Mouse (Mus musculus) embryonic fibroblast, embryonic 13.5 days (primary cell): ENCODE data around the gene Tmem126a. TPM values are rescaled to one million over a fixed set of nuclear protein-coding genes. Genes with fewer than 3 reads are reported as not detected.

Experiments used
- H3K27ac ChIP-seq: 2 replicates; pipeline ENCODE4 v1.5.1; 2012; ENCODE audit warnings: low read length, control low read depth, inconsistent platforms; ENCODE audit not compliant: insufficient read depth
- H3K4me1 ChIP-seq: 2 replicates; pipeline ENCODE4 v1.6.1; 2011; ENCODE audit warnings: low read length; ENCODE audit not compliant: control insufficient read depth, insufficient read depth
- H3K4me3 ChIP-seq: 2 replicates; pipeline ENCODE4 v1.5.1; 2011; ENCODE audit warnings: mild to moderate bottlenecking, control low read depth, low read length; ENCODE audit not compliant: insufficient read depth
- CTCF ChIP-seq: IDR thresholded peaks from 2 replicates; pipeline ENCODE4 v1.5.1; 2011; ENCODE audit warnings: mild to moderate bottlenecking, control low read depth, low read length, moderate library complexity, borderline replicate concordance; ENCODE audit not compliant: insufficient read depth
- POLR2A ChIP-seq: IDR thresholded peaks from 2 replicates; pipeline ENCODE4 v1.6.1; 2011; ENCODE audit warnings: low read depth, mild to moderate bottlenecking, control low read depth, low read length, moderate library complexity
- polyA plus RNA-seq: library from polyadenylated mRNA; stranded (reverse); fragments of >200 nt; gene quantifications from 2 replicates; pipeline ENCODE4 v1.2.4, GENCODE M21; 2011; ENCODE audit warnings: low read depth; ENCODE audit not compliant: missing spikeins, insufficient read length

The Tmem126a gene
- polyA plus RNA-seq, 1 experiment: 79.9 TPM

DNA sequence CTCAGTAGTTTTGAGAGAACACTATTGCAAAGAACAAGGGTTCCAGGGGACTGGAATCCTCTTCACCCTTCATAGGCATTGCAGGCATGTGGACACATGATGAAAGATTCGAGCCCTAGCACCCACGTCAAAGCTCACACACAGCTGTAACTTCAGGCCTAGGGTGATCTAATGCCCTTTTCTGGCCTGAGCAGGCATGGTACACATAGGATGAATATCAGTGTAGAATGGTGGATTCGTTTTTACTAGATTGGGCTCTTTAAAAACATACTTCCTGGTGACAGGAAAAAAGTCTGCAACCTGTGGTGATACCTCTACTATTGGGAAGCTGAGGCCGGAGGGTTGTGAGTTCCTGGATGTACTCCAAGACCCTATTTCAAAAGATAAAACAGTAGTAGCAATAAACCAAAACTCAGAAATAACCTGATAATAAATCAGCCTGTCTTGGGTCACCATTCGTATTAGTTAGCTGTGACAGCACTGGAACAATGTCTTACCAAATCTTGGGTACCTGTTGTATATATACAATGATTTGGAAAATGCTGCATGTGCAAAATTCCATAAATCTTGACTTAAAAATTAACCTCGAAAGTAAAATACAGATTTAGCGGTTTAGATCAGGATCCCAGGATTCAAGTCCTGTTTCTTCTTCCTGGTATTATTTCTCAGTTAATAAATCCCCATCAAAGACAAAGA, 732 bp downstream of the Tmem126a start:
- Histone ChIP-seq H3K27ac (peak overlapping the region; percentile 97), H3K4me1 (no peaks in the 10 kb centered on the region; the same call in 1 of the 2 replicates), H3K4me3 (peak overlapping the region; percentile 94)
- TF ChIP-seq CTCF (no peak), POLR2A (peak; percentile 24)

DNA sequence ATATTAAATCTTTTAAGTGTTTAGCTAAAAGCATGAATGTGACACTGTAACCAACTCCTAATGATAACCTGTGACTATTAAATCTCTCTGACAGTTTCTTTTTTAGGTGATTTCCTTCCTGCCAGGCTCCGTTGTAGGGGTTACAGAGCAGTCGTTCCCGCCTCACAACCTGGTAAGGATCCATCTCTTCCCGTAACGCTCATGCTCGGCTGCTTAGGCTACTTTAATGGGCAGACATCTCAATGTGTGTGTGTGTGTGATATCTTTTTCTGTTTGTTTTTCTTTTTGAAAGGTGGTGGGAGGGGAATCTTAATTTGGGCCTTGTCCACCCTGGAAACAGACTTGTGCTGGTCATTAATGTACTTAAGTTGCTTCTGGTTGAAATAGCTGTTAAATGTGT, 12.8 kb downstream of the Tmem126a start:
- no peak for TF ChIP-seq POLR2A
- TF ChIP-seq CTCF: no peak
- H3K27ac ChIP-seq: no peak overlapping the region
- H3K4me1 ChIP-seq: no peaks in the 10 kb centered on the region; the same call in 1 of the 2 replicates
- peak overlapping the region; percentile 99 for H3K4me3 ChIP-seq

DNA sequence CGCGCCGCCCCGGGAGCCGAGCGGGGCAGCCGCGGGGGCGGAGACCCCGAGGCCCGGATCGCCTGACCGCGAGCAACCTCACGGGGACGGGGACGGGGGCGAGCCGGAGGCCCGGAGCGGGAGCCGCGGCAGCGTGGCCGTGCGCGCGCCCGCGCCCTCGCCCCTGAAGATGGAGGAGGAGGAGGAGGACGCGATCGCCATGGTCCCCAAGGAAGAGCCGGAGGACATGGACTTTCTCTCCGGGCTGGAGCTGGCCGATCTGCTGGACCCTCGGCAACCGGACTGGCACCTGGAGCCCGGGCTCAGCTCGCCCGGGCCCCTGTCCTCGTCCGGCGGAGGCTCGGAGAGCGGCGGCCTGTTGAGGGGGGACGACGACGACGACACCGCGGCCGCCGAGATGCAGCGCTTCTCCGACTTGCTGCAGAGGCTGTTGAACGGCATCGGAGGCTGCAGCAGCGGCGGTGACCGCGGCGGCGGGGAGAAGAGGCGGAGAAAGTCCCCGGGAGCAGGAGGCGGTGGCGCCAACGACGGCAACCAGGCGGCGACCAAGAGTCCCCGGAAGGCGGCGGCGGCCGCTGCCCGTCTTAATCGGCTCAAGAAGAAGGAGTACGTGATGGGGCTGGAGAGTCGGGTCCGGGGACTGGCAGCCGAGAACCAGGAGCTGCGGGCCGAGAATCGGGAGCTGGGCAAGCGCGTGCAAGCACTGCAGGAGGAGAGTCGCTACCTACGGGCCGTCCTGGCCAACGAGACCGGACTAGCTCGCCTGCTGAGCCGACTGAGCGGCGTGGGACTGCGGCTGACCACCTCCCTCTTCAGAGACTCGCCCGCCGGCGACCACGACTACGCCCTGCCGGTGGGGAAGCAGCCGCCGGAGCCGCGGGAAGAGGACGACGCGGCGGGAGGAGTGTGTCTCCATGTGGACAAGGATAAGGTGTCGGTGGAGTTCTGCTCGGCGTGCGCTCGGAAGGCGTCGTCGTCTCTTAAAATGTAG, 13.6 kb downstream of the Tmem126a start:
- peak overlapping the region; percentile 99 for H3K4me3 ChIP-seq
- peak overlapping the region; percentile 89 for H3K27ac ChIP-seq
- no peaks in the 10 kb centered on the region; the same call in 1 of the 2 replicates for H3K4me1 ChIP-seq
- TF ChIP-seq CTCF (no peak), POLR2A (0 out of 2 replicates have a peak, but pooled peaks have one; percentile 17)

DNA sequence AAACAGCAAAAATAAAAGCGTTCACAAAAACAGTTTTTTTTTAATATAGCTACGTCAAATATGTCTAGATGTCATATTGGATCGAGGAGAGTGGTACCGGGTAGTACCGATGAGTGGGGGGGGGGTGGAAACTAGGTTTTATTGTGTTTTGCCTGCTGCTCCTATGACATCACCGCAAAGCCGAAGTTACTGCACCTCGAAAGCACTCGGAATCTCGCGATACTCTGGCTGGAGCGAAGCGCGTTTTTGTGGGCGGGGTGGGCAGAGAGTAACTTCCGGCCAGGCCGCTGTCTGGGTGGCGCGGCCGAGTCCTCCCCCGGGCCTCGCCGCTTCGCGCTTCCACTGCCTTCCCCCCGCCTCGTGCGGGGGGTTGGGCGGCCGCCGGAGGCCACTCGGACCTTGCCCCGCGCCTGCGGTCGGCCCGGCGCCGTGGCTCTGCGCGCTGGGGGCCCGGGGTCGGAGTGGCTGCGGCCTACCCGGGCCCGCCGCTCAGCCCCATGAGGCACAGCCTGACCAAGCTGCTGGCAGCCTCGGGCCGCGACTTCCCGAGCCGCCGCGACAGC, 14.4 kb downstream of the Tmem126a start, which contains the start of gene Crebzf:
Crebzf (plus strand) TSS at position 212 of the 563 bp plus-strand sequence.
- H3K27ac ChIP-seq: peak within 1 kb of the TSS; percentile 89
- H3K4me1 ChIP-seq: no peaks in the 10 kb centered on the region; the same call in 1 of the 2 replicates
- H3K4me3 ChIP-seq: peak within 1 kb of the TSS; percentile 99
- peak; percentile 74 for TF ChIP-seq POLR2A
- no peak for TF ChIP-seq CTCF

DNA sequence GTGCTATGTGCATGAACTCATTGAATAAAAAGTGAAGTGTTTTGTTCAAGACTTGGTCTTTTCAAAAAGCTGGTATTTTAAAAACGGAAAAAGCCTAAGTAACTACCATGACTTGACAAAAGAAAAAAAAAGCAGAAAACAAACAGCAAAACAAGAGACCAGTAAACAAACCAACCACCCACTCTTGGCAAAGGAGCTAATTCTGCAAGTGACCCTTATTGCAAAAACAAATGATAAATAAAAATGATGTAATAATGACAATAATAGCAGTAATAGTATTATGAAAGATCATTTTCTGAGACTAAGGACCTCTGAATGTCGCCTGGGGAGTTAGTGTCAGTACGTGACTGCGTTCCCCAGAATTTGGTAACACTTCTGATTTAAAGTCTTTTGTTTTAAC, 15.0 kb downstream of the Tmem126a start:
- no peaks in the 10 kb centered on the region for H3K4me1 ChIP-seq
- H3K27ac ChIP-seq: peak overlapping the region; percentile 66
- H3K4me3 ChIP-seq: peak overlapping the region; percentile 27
- TF ChIP-seq POLR2A (no peak), CTCF (no peak)

DNA sequence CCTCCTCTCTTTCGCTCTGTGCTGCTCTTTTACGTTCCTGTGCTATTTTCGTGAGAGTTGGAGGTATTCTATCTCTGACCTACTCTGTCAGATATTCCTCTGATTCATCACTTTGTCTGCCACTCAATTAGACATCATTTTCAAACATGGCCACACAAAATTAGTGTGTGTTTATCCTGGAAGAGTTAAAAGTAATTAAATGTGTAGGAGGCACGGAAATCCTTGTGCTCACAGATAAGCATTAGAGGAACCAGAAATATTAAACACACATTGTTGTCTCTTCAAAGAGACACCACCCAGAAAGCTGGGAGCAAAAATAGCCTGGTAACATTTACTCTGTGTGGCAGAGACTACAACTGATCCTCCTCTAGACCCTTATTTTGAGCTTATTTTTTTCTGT, 17.0 kb downstream of the Tmem126a start:
- TF ChIP-seq POLR2A: no peak
- no peak for TF ChIP-seq CTCF
- no peaks in the 10 kb centered on the region for H3K4me1 ChIP-seq
- H3K4me3 ChIP-seq: no peak overlapping the region
- H3K27ac ChIP-seq: no peak overlapping the region

DNA sequence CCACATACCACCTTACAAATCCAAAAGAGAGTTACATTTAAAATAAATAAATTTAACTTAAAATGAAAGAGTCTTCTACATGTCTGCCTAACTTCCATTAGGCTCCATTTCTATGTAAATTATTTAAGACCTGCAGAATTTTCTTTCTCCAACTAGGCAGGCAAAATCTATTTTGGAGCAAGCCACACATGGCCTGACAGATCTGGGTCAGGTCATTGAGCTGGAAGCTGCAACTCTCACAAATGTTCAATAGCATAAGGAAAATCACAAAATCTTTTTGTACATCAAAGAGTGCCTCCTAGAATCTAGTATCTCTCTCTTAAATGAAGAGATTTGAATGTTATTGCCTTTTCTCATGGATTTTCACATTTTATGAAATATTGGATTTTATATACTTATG, 24.8 kb downstream of the Tmem126a start:
- TF ChIP-seq CTCF: no peak
- no peak for TF ChIP-seq POLR2A
- Histone ChIP-seq H3K4me3 (no peak overlapping the region), H3K27ac (no peak overlapping the region), H3K4me1 (no peaks in the 10 kb centered on the region)

DNA sequence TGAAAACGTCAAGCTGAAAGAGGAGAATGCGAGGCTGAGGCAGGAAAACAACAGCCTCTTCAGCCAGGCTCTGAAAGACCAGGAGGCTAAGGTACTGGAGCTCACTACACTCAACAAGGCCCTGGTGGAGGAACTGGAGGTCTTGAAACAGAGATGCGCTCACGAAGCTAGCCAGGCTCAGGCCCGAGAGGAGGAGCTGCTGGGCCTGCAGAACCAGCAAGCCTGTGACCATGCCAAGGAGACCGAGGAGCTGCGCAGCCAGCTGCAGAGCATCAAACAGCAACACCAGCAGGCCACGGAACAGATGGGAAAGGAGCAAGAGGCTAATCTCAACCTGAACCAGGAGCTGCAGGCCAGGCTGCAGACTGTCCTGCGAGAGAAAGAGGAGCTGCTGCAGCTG, 30.0 kb downstream of the Tmem126a start:
- Histone ChIP-seq H3K4me3 (no peak overlapping the region), H3K27ac (no peak overlapping the region), H3K4me1 (no peaks in the 10 kb centered on the region)
- TF ChIP-seq CTCF (no peak), POLR2A (no peak)
